Mouse (Mus musculus) stomach, embryonic 16.5 days (tissue): ENCODE data around the gene Fbxw8. TPM values are rescaled to one million over a fixed set of nuclear protein-coding genes. Genes with fewer than 3 reads are reported as not detected.

Source experiments
- ATAC-seq: fragments of 200-750 bp; cut with Nextera tagmentation; 2 replicates; pipeline ENCODE4 v1.8.0; 2017; ENCODE audit warnings: moderate number of reproducible peaks, moderate TSS enrichment; ENCODE audit not compliant: insufficient read depth, low FRiP score
- H3K27ac ChIP-seq: fragments of 300-500 bp; sonication (generic); 2 replicates; pipeline ENCODE4 v1.5.1; 2014; ENCODE audit warnings: low read length
- H3K27me3 ChIP-seq: fragments of 300-500 bp; sonication (generic); 2 replicates; pipeline ENCODE4 v1.6.1; 2014; ENCODE audit warnings: low read length, control low read depth, mixed read lengths; ENCODE audit not compliant: control insufficient read depth, insufficient read depth
- H3K36me3 ChIP-seq: fragments of 300-500 bp; sonication (generic); 2 replicates; pipeline ENCODE4 v1.6.1; 2014; ENCODE audit warnings: low read length; ENCODE audit not compliant: control insufficient read depth, insufficient read depth
- H3K4me1 ChIP-seq: fragments of 300-500 bp; sonication (generic); 2 replicates; pipeline ENCODE4 v1.6.1; 2014; ENCODE audit warnings: low read length, control low read depth, mixed read lengths; ENCODE audit not compliant: control insufficient read depth, insufficient read depth
- H3K4me2 ChIP-seq: fragments of 300-500 bp; sonication (generic); 2 replicates; pipeline ENCODE4 v1.6.1; 2014; ENCODE audit warnings: low read depth, low read length, mixed read lengths
- H3K4me3 ChIP-seq: fragments of 300-500 bp; sonication (generic); replicated peaks from 2 replicates; pipeline ENCODE4 v1.5.1; 2014; ENCODE audit warnings: mild to moderate bottlenecking, low read length
- H3K9ac ChIP-seq: fragments of 300-500 bp; sonication (generic); 2 replicates; pipeline ENCODE4 v1.6.1; 2014; ENCODE audit warnings: low read length
- H3K9me3 ChIP-seq: fragments of 300-500 bp; sonication (generic); replicated peaks from 2 replicates; pipeline ENCODE4 v1.6.1; 2016; ENCODE audit warnings: low read length, control low read depth; ENCODE audit not compliant: control insufficient read depth
- WGBS: fragments of 180-500 bp; shearing (Covaris S2); extraction: QIAGEN DNeasy Blood & Tissue Kit; methylation state at CpG from one replicate; pipeline ENCODE4 v1.1.7; 2014; 5-methylcytosine and 5-hydroxymethylcytosine counted together
- polyA plus RNA-seq: library from polyadenylated mRNA; unstranded; fragments of >200 nt; fragmentation: Nextera tagmentation; extraction: Ambion mirVana; gene quantifications from 2 replicates; pipeline ENCODE4 v1.2.1, GENCODE M21; 2015

Gene Fbxw8
- polyA plus RNA-seq, 1 experiment from 2014 or later, result 16.5 TPM

DNA sequence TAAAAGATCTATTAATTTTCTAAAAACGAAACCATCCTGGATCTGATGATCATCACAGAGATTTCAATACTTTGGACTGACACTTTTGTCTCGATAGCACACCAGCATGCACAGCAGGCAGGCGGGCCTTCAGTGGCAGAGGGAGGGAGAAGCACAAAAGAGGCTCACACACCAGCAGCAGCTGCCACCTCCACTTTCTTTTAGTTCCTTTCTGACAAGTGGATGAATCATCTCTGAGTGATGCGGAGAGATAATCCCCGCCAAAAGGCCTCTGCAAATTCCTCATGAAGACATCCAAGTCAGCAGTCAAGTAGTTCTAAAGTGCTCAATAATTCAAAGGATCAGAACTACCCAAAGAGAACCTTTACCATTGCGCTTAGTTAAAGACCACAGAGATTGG lies 75.9 kb downstream of the Fbxw8 start:
- H3K4me2 ChIP-seq, result no peak overlapping the region
- no peak for ATAC-seq
- H3K9me3 ChIP-seq, result no peaks in the 10 kb centered on the region
- peaks cover 4% of the 10 kb centered on the region; the same call in 1 of the 2 replicates for H3K36me3 ChIP-seq
- H3K4me3 ChIP-seq, result no peak overlapping the region
- WGBS, result 66% methylated on average over 6 of the region's 6 CpGs
- H3K9ac ChIP-seq, result no peak overlapping the region
- no peak overlapping the region for H3K27ac ChIP-seq
- H3K4me1 ChIP-seq, result peaks cover 18% of the 10 kb centered on the region
- no peaks in the 10 kb centered on the region for H3K27me3 ChIP-seq

DNA sequence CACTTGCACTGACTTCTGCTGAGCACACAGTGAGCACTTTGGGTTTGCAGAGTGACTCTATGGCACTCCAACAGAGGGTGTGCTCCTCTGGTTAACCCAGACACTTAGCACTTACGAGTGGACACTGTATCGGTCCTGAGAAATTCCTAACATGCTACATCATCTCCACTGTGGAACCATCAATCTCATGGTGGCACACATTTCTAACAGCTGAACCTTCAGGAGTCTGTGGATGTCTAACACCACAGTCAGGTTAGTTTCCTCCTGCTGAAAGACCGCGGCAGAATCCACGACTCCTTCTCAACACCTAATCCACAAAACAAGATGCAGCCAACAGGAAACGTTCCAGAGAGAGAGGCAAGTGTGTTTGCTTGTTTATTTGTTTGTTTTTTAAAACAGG lies 76.7 kb downstream of the Fbxw8 start:
- no peak overlapping the region for H3K4me2 ChIP-seq
- H3K27ac ChIP-seq, result no peak overlapping the region
- no peak for ATAC-seq
- no peaks in the 10 kb centered on the region for H3K27me3 ChIP-seq
- no peaks in the 10 kb centered on the region for H3K9me3 ChIP-seq
- peaks cover 4% of the 10 kb centered on the region; the same call in 1 of the 2 replicates for H3K36me3 ChIP-seq
- 80% methylated on average over 6 of the region's 6 CpGs for WGBS
- no peak overlapping the region for H3K9ac ChIP-seq
- peaks cover 10% of the 10 kb centered on the region; the same call in 1 of the 2 replicates for H3K4me1 ChIP-seq
- H3K4me3 ChIP-seq, result no peak overlapping the region

DNA sequence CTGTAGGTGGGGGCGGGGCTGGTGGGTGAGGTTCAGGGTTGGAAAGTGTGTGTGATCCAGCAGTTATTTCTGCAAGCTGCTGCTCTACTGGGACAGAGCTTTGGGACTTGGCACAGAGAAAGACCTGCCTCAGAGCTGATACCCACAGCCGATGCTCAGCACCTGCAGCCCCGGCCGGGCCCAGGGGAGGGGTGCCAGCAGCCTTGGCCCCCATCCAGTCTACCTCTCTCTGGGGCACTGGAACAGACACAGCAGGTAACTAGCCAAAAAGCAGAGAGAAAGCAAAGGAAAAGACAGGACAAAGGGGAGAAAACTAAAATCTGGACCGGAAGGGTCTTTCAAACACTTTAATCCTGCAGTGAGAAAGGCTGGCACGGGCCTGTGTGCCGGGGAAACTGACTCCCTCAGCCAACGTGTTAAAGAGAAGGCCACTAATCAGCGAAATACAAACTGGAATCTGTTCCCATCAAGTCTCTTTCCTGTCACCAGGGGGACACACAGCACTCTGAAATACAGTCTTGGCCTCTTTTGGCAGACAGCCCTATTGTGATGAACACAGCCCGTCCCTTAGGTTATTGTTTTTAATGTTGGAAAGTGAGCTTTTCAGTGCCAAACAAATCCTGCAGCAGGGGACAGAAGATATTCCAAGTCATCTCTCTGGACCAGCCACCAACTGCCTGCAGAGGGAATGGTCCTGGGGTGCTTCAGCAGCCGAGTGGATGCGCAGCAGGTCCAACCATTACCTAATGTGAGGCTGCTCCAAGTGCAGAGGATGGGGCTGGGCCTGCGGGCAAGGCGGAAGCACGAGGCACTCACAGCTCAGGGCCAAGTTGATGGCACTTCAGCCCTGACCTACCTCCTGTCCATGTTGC lies 78.3 kb downstream of the Fbxw8 start:
- Histone ChIP-seq H3K27ac (no peak overlapping the region), H3K9ac (no peak overlapping the region), H3K4me2 (no peak overlapping the region), H3K4me1 (0 out of 2 replicates have a peak, but pooled peaks cover 3% of the 10 kb centered on the region), H3K36me3 (peaks cover 4% of the 10 kb centered on the region; the same call in 1 of the 2 replicates), H3K9me3 (no peaks in the 10 kb centered on the region), H3K4me3 (no peak overlapping the region), H3K27me3 (no peaks in the 10 kb centered on the region)
- no peak for ATAC-seq
- 87% methylated on average over 15 of the region's 15 CpGs for WGBS

DNA sequence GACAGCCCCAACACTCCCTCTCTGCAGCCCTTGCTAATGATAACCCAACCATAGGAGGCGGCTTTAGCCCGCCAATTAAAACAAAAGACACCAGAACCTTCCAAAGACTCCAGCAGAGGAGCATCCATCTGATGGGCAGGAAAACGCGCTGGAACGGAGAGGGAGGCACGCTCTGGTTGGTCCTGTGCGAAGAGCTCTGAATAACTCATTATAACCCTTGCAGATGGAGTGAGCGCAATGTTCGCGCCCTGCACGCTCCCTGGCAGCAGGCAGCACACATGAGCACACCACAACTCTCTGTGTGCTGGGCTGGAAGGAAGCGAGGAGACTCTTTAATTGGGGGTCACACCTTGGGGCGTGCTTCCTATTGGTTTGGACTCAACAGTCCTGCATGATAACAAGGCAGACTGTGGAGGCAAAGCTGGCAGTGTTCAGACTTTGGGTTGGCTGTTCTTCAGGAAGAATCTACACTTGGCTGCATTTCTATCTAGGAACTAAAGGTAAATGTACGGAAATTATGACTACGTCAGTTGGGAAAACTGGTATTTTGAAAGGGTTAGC lies 82.0 kb downstream of the Fbxw8 start:
- peaks cover 4% of the 10 kb centered on the region; the same call in 1 of the 2 replicates for H3K36me3 ChIP-seq

DNA sequence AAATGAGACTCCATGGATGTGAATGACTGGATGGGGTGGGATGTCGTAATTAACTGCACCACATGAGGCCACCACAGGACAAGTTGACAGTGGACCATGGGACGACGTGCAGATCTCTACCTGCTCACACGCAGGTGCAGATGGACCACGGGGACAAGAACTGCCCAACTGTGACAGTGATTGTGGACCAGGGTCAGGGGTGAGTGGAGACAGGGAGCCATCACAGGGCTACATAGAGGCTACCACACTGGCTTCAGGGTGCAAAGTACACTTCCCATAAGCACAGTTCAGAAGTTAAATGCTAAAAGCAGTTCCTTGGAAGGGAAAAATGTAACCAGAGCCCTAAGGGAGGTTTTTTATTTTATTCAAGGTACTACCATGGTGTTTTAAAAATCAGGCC lies 83.5 kb downstream of the Fbxw8 start:
- no peak overlapping the region for H3K4me2 ChIP-seq
- H3K9ac ChIP-seq, result no peak overlapping the region; the same call in 1 of the 2 replicates
- no peak overlapping the region for H3K4me3 ChIP-seq
- no peaks in the 10 kb centered on the region for H3K9me3 ChIP-seq
- WGBS, result 84% methylated on average over 5 of the region's 5 CpGs
- H3K4me1 ChIP-seq, result no peaks in the 10 kb centered on the region
- H3K27ac ChIP-seq, result no peak overlapping the region
- no peaks in the 10 kb centered on the region for H3K27me3 ChIP-seq
- no peak for ATAC-seq
- peaks cover 4% of the 10 kb centered on the region; the same call in 1 of the 2 replicates for H3K36me3 ChIP-seq

More for the DNA sequence above, 82.0 kb downstream of the Fbxw8 start:
- no peak overlapping the region for H3K4me3 ChIP-seq
- no peak overlapping the region for H3K27ac ChIP-seq
- no peak for ATAC-seq
- no peaks in the 10 kb centered on the region for H3K4me1 ChIP-seq
- no peak overlapping the region for H3K4me2 ChIP-seq
- 90% methylated on average over 15 of the region's 15 CpGs for WGBS
- H3K9ac ChIP-seq, result no peak overlapping the region
- no peaks in the 10 kb centered on the region for H3K9me3 ChIP-seq
- H3K27me3 ChIP-seq, result no peaks in the 10 kb centered on the region

DNA sequence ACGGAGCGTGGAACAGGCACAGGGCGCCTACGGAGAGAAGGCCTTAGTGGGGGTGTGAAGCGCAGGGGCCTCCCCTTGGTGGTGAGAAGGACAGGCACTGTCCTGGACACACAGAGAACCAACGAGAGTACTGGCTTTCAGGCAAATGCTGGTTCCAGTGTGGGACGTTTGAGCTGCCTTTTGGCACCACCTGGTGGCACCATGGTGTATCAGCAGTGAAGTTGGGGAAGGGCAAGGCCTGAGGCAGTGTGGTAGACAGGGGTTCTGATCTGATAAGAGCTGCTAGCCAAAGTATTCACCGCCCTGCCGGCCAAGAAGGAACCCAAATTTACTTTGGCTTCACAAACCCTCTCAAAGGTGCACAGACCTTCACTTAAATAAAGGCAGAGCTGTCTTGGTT lies 85.9 kb downstream of the Fbxw8 start:
- Histone ChIP-seq H3K27me3 (no peaks in the 10 kb centered on the region), H3K27ac (no peak overlapping the region), H3K4me1 (no peaks in the 10 kb centered on the region), H3K36me3 (no peaks in the 10 kb centered on the region; the same call in 1 of the 2 replicates), H3K4me2 (no peak overlapping the region), H3K9ac (no peak overlapping the region), H3K9me3 (no peaks in the 10 kb centered on the region), H3K4me3 (no peak overlapping the region)
- ATAC-seq, result peak; percentile 26; the same call in 1 of the 2 replicates
- WGBS, result 38% methylated on average over 9 of the region's 9 CpGs

DNA sequence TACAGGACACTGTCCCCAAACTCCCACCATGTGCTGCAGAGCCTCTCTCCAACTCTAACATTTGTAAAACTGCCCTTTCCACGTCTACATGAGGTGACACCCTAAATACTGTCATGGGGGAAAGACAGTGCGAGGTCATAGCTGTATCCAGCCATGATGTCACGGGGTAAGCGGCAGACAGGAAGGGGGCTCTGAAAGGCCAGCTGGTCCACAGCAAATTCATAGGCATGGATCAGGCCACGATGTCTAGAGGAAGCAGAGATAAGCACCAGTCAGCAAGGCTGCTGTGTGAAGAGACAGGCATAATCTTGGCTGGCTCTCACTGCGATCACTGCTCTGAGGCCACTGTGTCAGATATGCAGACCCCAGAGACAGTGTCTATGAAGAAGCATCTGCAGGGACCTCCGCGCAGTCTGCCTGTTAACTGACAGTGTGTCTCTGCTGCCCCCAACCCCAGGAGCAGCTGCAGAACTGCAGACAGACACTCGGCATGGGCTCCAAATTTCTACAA lies 87.2 kb downstream of the Fbxw8 start:
- no peaks in the 10 kb centered on the region for H3K27me3 ChIP-seq
- WGBS, result 81% methylated on average over 9 of the region's 9 CpGs
- H3K36me3 ChIP-seq, result no peaks in the 10 kb centered on the region; the same call in 1 of the 2 replicates
- no peak overlapping the region for H3K4me3 ChIP-seq
- peaks cover 4% of the 10 kb centered on the region; the same call in 1 of the 2 replicates for H3K4me1 ChIP-seq
- H3K4me2 ChIP-seq, result no peak overlapping the region
- no peak for ATAC-seq
- H3K27ac ChIP-seq, result no peak overlapping the region
- no peaks in the 10 kb centered on the region for H3K9me3 ChIP-seq
- H3K9ac ChIP-seq, result no peak overlapping the region

DNA sequence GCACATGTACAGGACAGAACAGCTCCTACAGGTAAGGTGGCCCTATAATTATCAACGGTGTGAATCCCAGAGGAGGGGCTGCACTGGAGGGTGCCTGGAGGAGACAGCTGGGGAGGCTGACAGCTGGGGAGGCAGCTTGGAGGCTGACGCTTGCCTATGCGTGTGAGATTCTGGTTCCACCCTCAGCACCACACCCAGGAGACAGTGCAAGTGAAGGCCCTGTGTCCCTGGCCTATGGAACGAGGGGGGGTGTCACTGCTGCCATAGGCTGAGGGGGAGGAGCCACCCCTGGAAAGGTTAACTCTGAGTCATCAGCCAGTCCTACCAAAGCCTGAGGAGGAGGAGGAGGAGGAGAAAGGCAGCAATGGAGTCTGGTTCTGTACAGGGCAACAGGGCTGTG lies 87.7 kb downstream of the Fbxw8 start:
- ATAC-seq, result peak; percentile 43; the same call in 1 of the 2 replicates
- 50% methylated on average over 4 of the region's 4 CpGs for WGBS
- H3K9ac ChIP-seq, result no peak overlapping the region
- H3K4me3 ChIP-seq, result no peak overlapping the region
- H3K36me3 ChIP-seq, result no peaks in the 10 kb centered on the region; the same call in 1 of the 2 replicates
- no peak overlapping the region for H3K4me2 ChIP-seq
- H3K9me3 ChIP-seq, result no peaks in the 10 kb centered on the region
- H3K4me1 ChIP-seq, result peaks cover 5% of the 10 kb centered on the region; the same call in 1 of the 2 replicates
- no peak overlapping the region for H3K27ac ChIP-seq
- H3K27me3 ChIP-seq, result no peaks in the 10 kb centered on the region

DNA sequence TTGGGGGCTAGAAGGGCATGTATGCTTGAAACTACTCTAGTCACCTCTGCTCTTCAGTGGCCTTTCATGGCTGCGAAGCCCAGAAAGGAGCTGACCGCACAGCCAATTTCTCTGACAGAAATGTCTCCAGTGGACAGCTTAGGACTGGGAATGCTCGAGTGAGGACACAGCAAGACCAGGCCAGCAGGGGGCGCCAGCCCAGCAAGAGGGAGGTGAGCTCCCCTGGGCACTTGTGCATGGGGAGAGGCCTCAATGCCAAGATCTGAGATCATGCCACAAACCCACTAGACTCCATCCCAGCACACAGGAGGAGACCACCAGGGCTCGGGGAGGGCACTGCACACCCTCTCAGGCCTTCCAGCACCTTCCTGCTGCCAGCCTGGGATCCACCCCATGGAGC lies 88.4 kb downstream of the Fbxw8 start:
- Histone ChIP-seq H3K27ac (no peak overlapping the region), H3K9me3 (no peaks in the 10 kb centered on the region), H3K36me3 (no peaks in the 10 kb centered on the region; the same call in 1 of the 2 replicates), H3K9ac (no peak overlapping the region), H3K27me3 (no peaks in the 10 kb centered on the region), H3K4me2 (no peak overlapping the region), H3K4me1 (peaks cover 5% of the 10 kb centered on the region; the same call in 1 of the 2 replicates), H3K4me3 (no peak overlapping the region)
- 64% methylated on average over 5 of the region's 5 CpGs for WGBS
- ATAC-seq, result no peak; the same call in 1 of the 2 replicates
